ENCODE assay signal across 12 mouse cellular contexts in the genomic region with DNA sequence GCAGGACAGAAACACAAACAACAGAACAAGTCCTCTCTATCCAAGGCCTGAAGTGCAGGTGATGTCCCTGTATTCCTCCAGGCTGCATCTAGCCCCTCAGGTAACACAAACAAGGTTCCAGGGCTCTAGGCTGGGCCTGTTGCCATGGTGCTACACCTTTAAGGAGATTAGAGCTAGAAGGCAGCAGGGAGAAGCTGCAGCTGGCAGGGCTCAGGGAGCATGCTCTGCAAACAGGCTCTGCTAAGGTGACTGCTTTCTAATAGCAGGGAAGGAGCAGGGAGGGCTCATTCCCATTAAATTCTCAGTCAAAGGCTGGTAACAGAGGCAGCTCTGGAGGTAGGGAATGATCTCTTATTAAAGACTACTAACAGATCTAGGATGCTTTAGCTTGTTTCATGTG.
DNase-seq lines count a peak whose midpoint lies in the region; ATAC-seq and TF ChIP-seq lines count a peak whose summit lies in the region.
"Had no signal": no experiment of that assay in that cellular context is flagged by ENCODE, and none has a peak within 500 bp of the region (broad histone marks: within the 10 kb centered on the region; RNA-seq: fewer than 3 reads in every experiment).

No protein-coding gene starts in this region.

- no peaks in the 10 kb centered on the region for H3K9me3 ChIP-seq in liver, postnatal 0 days (ENCODE audit: low read length)
- H3K9me3 ChIP-seq in intestine, embryonic 16.5 days (ENCODE audit: control insufficient read depth, low read length): no peaks in the 10 kb centered on the region
- H3K9me3 ChIP-seq: limb, embryonic 10.5 days had no signal

- H3K4me2 ChIP-seq in liver, postnatal 0 days (ENCODE audit: low read depth, low read length): no peak overlapping the region
- H3K4me2 ChIP-seq in intestine, embryonic 16.5 days (ENCODE audit: low read depth, low read length): no peak overlapping the region

- intact Hi-C loops in left cerebral cortex, postnatal 25 days (cut with DNase I): no loop called here
- intact Hi-C loops in heart, postnatal 36 days (cut with DNase I): no loop called here

- no peak for TF ChIP-seq CTCF in liver, postnatal 0 days (IDR thresholded peaks at IDR 0.05; ENCODE audit: low read depth)

- H3K27ac ChIP-seq in liver, postnatal 0 days (ENCODE audit: low read depth): no peak overlapping the region
- H3K27ac ChIP-seq in intestine, embryonic 16.5 days (ENCODE audit: low read length): no peak overlapping the region
- H3K27ac ChIP-seq: limb, embryonic 10.5 days had no signal

- TF ChIP-seq EP300 in liver, postnatal 0 days (IDR thresholded peaks at IDR 0.05; ENCODE audit: low read depth): no peak

- H3K4me1 ChIP-seq in liver, postnatal 0 days (ENCODE audit: insufficient read depth): no peaks in the 10 kb centered on the region
- H3K4me1 ChIP-seq in intestine, embryonic 16.5 days (ENCODE audit: control insufficient read depth, insufficient read depth, low read length): no peaks in the 10 kb centered on the region

- H3K36me3 ChIP-seq in liver, postnatal 0 days (replicated peaks; ENCODE audit: insufficient read depth, low read length): no peaks in the 10 kb centered on the region
- H3K36me3 ChIP-seq in intestine, embryonic 16.5 days (ENCODE audit: control insufficient read depth, insufficient read depth, low read length): no peaks in the 10 kb centered on the region
- H3K36me3 ChIP-seq: limb, embryonic 10.5 days had no signal

- ATAC-seq in liver, postnatal 0 days: no peak
- ATAC-seq in intestine, embryonic 16.5 days: no peak

- no peak overlapping the region for H3K4me3 ChIP-seq in liver, postnatal 0 days (ENCODE audit: low read depth, low read length)
- no peak overlapping the region for H3K4me3 ChIP-seq in intestine, embryonic 16.5 days (ENCODE audit: low read length)
- H3K4me3 ChIP-seq: limb, embryonic 10.5 days had no signal

- H3K9ac ChIP-seq in liver, postnatal 0 days (replicated peaks): no peak overlapping the region
- no peak overlapping the region for H3K9ac ChIP-seq in intestine, embryonic 16.5 days (ENCODE audit: low read depth, low read length)

- H3K27me3 ChIP-seq in liver, postnatal 0 days (ENCODE audit: insufficient read depth, low read length): no peaks in the 10 kb centered on the region
- H3K27me3 ChIP-seq in intestine, embryonic 16.5 days (replicated peaks; ENCODE audit: control insufficient read depth, insufficient read depth, low read length): no peaks in the 10 kb centered on the region

- DNase-seq in embryo, embryonic 10 days (ENCODE audit: low spot score): peak; percentile 9
- no peak for DNase-seq in embryo, embryonic 10.5 days (ENCODE audit: low spot score)
- peak; percentile 25 to 37 for DNase-seq in left cerebral cortex, postnatal 25 days (ENCODE audit: low spot score in 2 of 2)
- DNase-seq in left cerebral cortex, adult 8-10 months (ENCODE audit: low spot score in 2 of 2): no peak
- DNase-seq in heart, postnatal 36 days: peak; percentile 17 to 20
- peak; percentile 46 for DNase-seq in retina, postnatal 1 day
- no peak for DNase-seq in liver, postnatal 0 days
- DNase-seq: kidney, adult 9 months; lung, postnatal 36 days; thymus, adult 18-20 months had no signal

Comparison
In these comparisons a context has a peak if more than half of its experiments do, and no peak if none do; other contexts are left out.
1. DNase-seq: peak in embryo, embryonic 10 days (single experiment), left cerebral cortex, postnatal 25 days (2 of 2), heart, postnatal 36 days (2 of 2) and retina, postnatal 1 day (single experiment); none in embryo, embryonic 10.5 days (single experiment), left cerebral cortex, adult 8-10 months (0 of 2) and liver, postnatal 0 days (single experiment).